Mouse (Mus musculus) heart, embryonic 14.5 days (tissue): ENCODE data around the gene Far1. TPM values are rescaled to one million over a fixed set of nuclear protein-coding genes. Genes with fewer than 3 reads are reported as not detected.

Source experiments
- ATAC-seq: fragments of 200-750 bp; cut with Nextera tagmentation; 2 replicates; pipeline ENCODE4 v1.8.0; 2017; ENCODE audit warnings: low read depth, moderate TSS enrichment; ENCODE audit not compliant: insufficient number of reproducible peaks, insufficient read depth, low FRiP score
- H3K27ac ChIP-seq, 2 experiments: fragments of 200-500 bp in 1 of 2; fragments of 300-500 bp in 1 of 2; sonication (generic) in 1 of 2; replicated peaks in 1 of 2; 2 replicates each; pipeline ENCODE4 v1.5.1; 2012 to 2014; ENCODE audit warnings: low read depth in 2 of 2, low read length in 2 of 2, control low read depth in 1 of 2, mild to moderate bottlenecking in 1 of 2, mixed read lengths in 1 of 2; ENCODE audit not compliant: control insufficient read depth in 1 of 2, insufficient read depth in 1 of 2
- H3K27me3 ChIP-seq: fragments of 300-500 bp; sonication (generic); 2 replicates; pipeline ENCODE4 v1.6.1; 2014; ENCODE audit warnings: mild to moderate bottlenecking, low read length, control low read depth; ENCODE audit not compliant: control insufficient read depth, insufficient read depth
- H3K36me3 ChIP-seq: fragments of 300-500 bp; sonication (generic); 2 replicates; pipeline ENCODE4 v1.6.1; 2014; ENCODE audit warnings: mild to moderate bottlenecking, control low read depth, low read length, mixed read lengths; ENCODE audit not compliant: control insufficient read depth, insufficient read depth
- H3K4me1 ChIP-seq, 2 experiments: fragments of 200-500 bp in 1 of 2; fragments of 300-500 bp in 1 of 2; sonication (generic) in 1 of 2; 2 replicates each; pipeline ENCODE4 v1.6.1; 2012 to 2014; ENCODE audit warnings: low read length in 2 of 2, control low read depth in 1 of 2, mixed read lengths in 1 of 2; ENCODE audit not compliant: control insufficient read depth in 2 of 2, insufficient read depth in 2 of 2
- H3K4me2 ChIP-seq: fragments of 300-500 bp; sonication (generic); 2 replicates; pipeline ENCODE4 v1.6.1; 2014; ENCODE audit warnings: mild to moderate bottlenecking, low read length
- H3K4me3 ChIP-seq, 2 experiments: fragments of 200-500 bp in 1 of 2; fragments of 300-500 bp in 1 of 2; sonication (generic) in 1 of 2; 2 replicates each; pipeline ENCODE4 v1.5.1; 2012 to 2014; ENCODE audit warnings: low read length in 2 of 2, mild to moderate bottlenecking in 2 of 2, control low read depth in 1 of 2, low read depth in 1 of 2, moderate library complexity in 1 of 2; ENCODE audit not compliant: control insufficient read depth in 1 of 2, insufficient read depth in 1 of 2
- H3K9ac ChIP-seq: fragments of 300-500 bp; sonication (generic); 2 replicates; pipeline ENCODE4 v1.6.1; 2014; ENCODE audit warnings: mild to moderate bottlenecking, low read length
- H3K9me3 ChIP-seq: fragments of 300-500 bp; sonication (generic); 2 replicates; pipeline ENCODE4 v1.6.1; 2016; ENCODE audit warnings: low read length, control low read depth; ENCODE audit not compliant: control insufficient read depth
- WGBS: fragments of 180-500 bp; shearing (Covaris S2); extraction: QIAGEN DNeasy Blood & Tissue Kit; methylation state at CpG from one replicate; pipeline ENCODE4 v1.1.7; 2014; 5-methylcytosine and 5-hydroxymethylcytosine counted together
- polyA plus RNA-seq: library from polyadenylated mRNA; unstranded; fragments of >200 nt; fragmentation: Nextera tagmentation; extraction: Ambion mirVana; gene quantifications from 2 replicates; pipeline ENCODE4 v1.2.1, GENCODE M21; 2014

Far1 gene
- polyA plus RNA-seq, 1 experiment from 2014 or later = 54.9 TPM

- H3K4me1 ChIP-seq = peaks cover 2 to 6% of the 10 kb centered on the region in 2 experiments; a peak in 3 of 4 replicates
- no peaks in the 10 kb centered on the region for H3K27me3 ChIP-seq
- no peak for ATAC-seq
- H3K36me3 ChIP-seq = no peaks in the 10 kb centered on the region
- no peak overlapping the region for H3K4me2 ChIP-seq
- no peak overlapping the region for H3K4me3 ChIP-seq
- H3K9me3 ChIP-seq = no peaks in the 10 kb centered on the region
- no peak overlapping the region for H3K9ac ChIP-seq
- 76% methylated on average over 9 of the region's 9 CpGs for WGBS
- H3K27ac ChIP-seq = no peak overlapping the region
Observed at GRCm38 (mm10) chr7:113619768-113620167, 106.1 kb downstream of the Far1 start.

Other genes with a start within 250 kb of the Far1 start
- gene Btbd10, start 144.4 kb upstream of the Far1 start, polyA plus RNA-seq = 24.6 and 25.5 TPM in 2 replicates
- not detected in 2 replicates for gene Pth, start 125.3 kb upstream of the Far1 start, polyA plus RNA-seq